Mouse (Mus musculus) thymus, adult 2 months (tissue): ENCODE results near the gene Slco1a6.

ENCODE experiments used
- CTCF ChIP-seq: fragments of 200-500 bp; IDR thresholded peaks from 2 replicates; pipeline ENCODE4 v1.5.1; 2012; ENCODE audit warnings: mild to moderate bottlenecking, control low read depth, low read length, moderate library complexity, borderline replicate concordance; ENCODE audit not compliant: control insufficient read depth, poor library complexity, insufficient read depth; ENCODE audit errors: extremely low read depth
- POLR2A ChIP-seq: fragments of 200-500 bp; IDR thresholded peaks from 2 replicates; pipeline ENCODE4 v1.6.1; 2012; ENCODE audit warnings: mild to moderate bottlenecking, low read length, control low read depth, moderate library complexity; ENCODE audit not compliant: control insufficient read depth, poor library complexity, insufficient read depth; ENCODE audit errors: extremely low read depth

DNA sequence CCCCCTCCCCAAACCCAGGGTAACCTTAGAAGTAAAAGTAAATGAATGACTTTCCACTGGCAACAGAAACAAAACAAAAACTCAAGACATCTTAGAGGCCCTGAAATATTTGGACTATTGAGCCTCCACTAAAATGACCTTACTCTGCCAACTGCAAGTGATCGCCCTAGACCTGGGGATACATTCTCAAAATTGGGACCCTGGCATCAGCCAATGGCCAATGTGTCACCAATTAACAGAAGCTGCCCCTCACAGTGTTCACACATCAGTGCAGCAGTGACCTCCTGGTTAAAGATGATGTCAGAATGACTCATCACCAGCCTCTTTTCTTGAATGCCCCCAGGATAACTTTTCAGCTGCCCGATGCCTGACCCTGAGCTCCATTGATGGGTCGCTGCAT, 166.4 kb downstream of the Slco1a6 start:
- no peak for TF ChIP-seq CTCF
- TF ChIP-seq POLR2A: no peak
